Mouse (Mus musculus): Measurements from ENCODE around the gene Micall1. TPM values are rescaled to one million over a fixed set of nuclear protein-coding genes. Genes with fewer than 3 reads are reported as not detected.

The Micall1 gene
- polyA plus RNA-seq, 2 experiments: 0.69 to 1.6 TPM

GRCm38 (mm10) chr15:79135783-79136575 lies 27.3 kb downstream of the Micall1 start:
- WGBS (ENCODE audit: insufficient replicate concordance): 61% methylated on average over 11 of the region's 11 CpGs
- Histone ChIP-seq H3K36me3 (replicated peaks; ENCODE audit: control insufficient read depth, insufficient read depth, low read depth) (no peaks in the 10 kb centered on the region), H3K9me3 (ENCODE audit: control insufficient read depth, low read length) (no peaks in the 10 kb centered on the region), H3K27ac (no peak overlapping the region), H3K27me3 (ENCODE audit: control insufficient read depth, insufficient read depth, low read length) (peaks cover 2% of the 10 kb centered on the region), H3K4me1 (replicated peaks; ENCODE audit: control insufficient read depth in 2 of 2, insufficient read depth in 2 of 2, low read length in 1 of 2) (peaks cover 0 to 6% of the 10 kb centered on the region in 2 experiments; a peak in 1 of 4 replicates), H3K9ac (replicated peaks) (no peak overlapping the region), H3K4me2 (ENCODE audit: low read depth) (no peak overlapping the region), H3K4me3 (ENCODE audit: insufficient read depth in 1 of 2, low read depth in 2 of 2, low read length in 2 of 2) (no peak overlapping the region)
- TF ChIP-seq CTCF (IDR thresholded peaks at IDR 0.05; ENCODE audit: low read depth): no peak
- no peak for TF ChIP-seq EP300 (IDR thresholded peaks at IDR 0.05; ENCODE audit: low read depth)
- DNase-seq (ENCODE audit: low read depth in 3 of 3, low spot score in 3 of 3) (no peak), ATAC-seq (ENCODE audit: insufficient read depth) (no peak)

GRCm38 (mm10) chr15:79139640-79140039 lies 30.9 kb downstream of the Micall1 start:
- 48% methylated on average over 10 of the region's 10 CpGs for WGBS (ENCODE audit: insufficient replicate concordance)
- ATAC-seq (ENCODE audit: insufficient read depth): no peak

GRCm38 (mm10) chr15:79140866-79141565 lies 32.3 kb downstream of the Micall1 start, which contains the start of the genes Polr2f and 1700088E04Rik:
Gene Polr2f, plus strand, starts transcription at chr15:79141009.
Gene 1700088E04Rik, minus strand, starts transcription at chr15:79141253.
- under 1% methylated on average over 57 of the region's 57 CpGs for WGBS (ENCODE audit: insufficient replicate concordance)
- ATAC-seq (ENCODE audit: insufficient read depth) (peak; percentile 87), DNase-seq (ENCODE audit: low read depth in 3 of 3, low spot score in 3 of 3) (peak; percentile 91 to 94 (median 91))
- peaks cover 5 to 11% of the 10 kb centered on the region in 2 experiments; a peak in 2 of 4 replicates for H3K4me1 ChIP-seq (replicated peaks; ENCODE audit: control insufficient read depth in 2 of 2, insufficient read depth in 2 of 2, low read length in 1 of 2)
- H3K9ac ChIP-seq (replicated peaks): peak within 1 kb of the TSS; percentile 88
- peak within 1 kb of the TSS; percentile 96 for H3K4me2 ChIP-seq (ENCODE audit: low read depth)
- H3K27me3 ChIP-seq (ENCODE audit: control insufficient read depth, insufficient read depth, low read length): peaks cover 2% of the 10 kb centered on the region
- H3K27ac ChIP-seq: no peak within 1 kb of the TSS
- TF ChIP-seq EP300 (IDR thresholded peaks at IDR 0.05; ENCODE audit: low read depth): no peak
- TF ChIP-seq CTCF (IDR thresholded peaks at IDR 0.05; ENCODE audit: low read depth): peak; percentile 23; the same call in 1 of the 2 replicates
- peaks cover 5% of the 10 kb centered on the region for H3K36me3 ChIP-seq (replicated peaks; ENCODE audit: control insufficient read depth, insufficient read depth, low read depth)
- H3K9me3 ChIP-seq (ENCODE audit: control insufficient read depth, low read length): no peaks in the 10 kb centered on the region
- H3K4me3 ChIP-seq (ENCODE audit: insufficient read depth in 1 of 2, low read depth in 2 of 2, low read length in 2 of 2): peak within 1 kb of the TSS; percentile 73 to 90

More at GRCm38 (mm10) chr15:79139640-79140039, 30.9 kb downstream of the Micall1 start:
- Histone ChIP-seq H3K4me2 (ENCODE audit: low read depth) (no peak overlapping the region), H3K4me3 (ENCODE audit: insufficient read depth in 1 of 2, low read depth in 2 of 2, low read length in 2 of 2) (no peak overlapping the region), H3K27me3 (ENCODE audit: control insufficient read depth, insufficient read depth, low read length) (peaks cover 2% of the 10 kb centered on the region), H3K36me3 (replicated peaks; ENCODE audit: control insufficient read depth, insufficient read depth, low read depth) (no peaks in the 10 kb centered on the region; the same call in 1 of the 2 replicates), H3K9me3 (ENCODE audit: control insufficient read depth, low read length) (no peaks in the 10 kb centered on the region), H3K27ac (no peak overlapping the region), H3K9ac (replicated peaks) (no peak overlapping the region), H3K4me1 (replicated peaks; ENCODE audit: control insufficient read depth in 2 of 2, insufficient read depth in 2 of 2, low read length in 1 of 2) (peaks cover 5 to 11% of the 10 kb centered on the region in 2 experiments; a peak in 2 of 4 replicates)
- DNase-seq (ENCODE audit: low read depth in 3 of 3, low spot score in 3 of 3): peak in 1 of 3 experiments; percentile 9
- no peak for TF ChIP-seq EP300 (IDR thresholded peaks at IDR 0.05; ENCODE audit: low read depth)
- peak; percentile 75 for TF ChIP-seq CTCF (IDR thresholded peaks at IDR 0.05; ENCODE audit: low read depth)

GRCm38 (mm10) chr15:79141566-79141917 lies 32.8 kb downstream of the Micall1 start:
- H3K4me2 ChIP-seq (ENCODE audit: low read depth): peak overlapping the region; percentile 96
- peaks cover 2% of the 10 kb centered on the region for H3K27me3 ChIP-seq (ENCODE audit: control insufficient read depth, insufficient read depth, low read length)
- peak overlapping the region; percentile 88 for H3K9ac ChIP-seq (replicated peaks)
- H3K4me3 ChIP-seq (ENCODE audit: insufficient read depth in 1 of 2, low read depth in 2 of 2, low read length in 2 of 2): peak overlapping the region; percentile 73 to 90
- TF ChIP-seq EP300 (IDR thresholded peaks at IDR 0.05; ENCODE audit: low read depth) (no peak), CTCF (IDR thresholded peaks at IDR 0.05; ENCODE audit: low read depth) (no peak)
- ATAC-seq (ENCODE audit: insufficient read depth) (peak; percentile 64), DNase-seq (ENCODE audit: low read depth in 3 of 3, low spot score in 3 of 3) (no peak)
- no peaks in the 10 kb centered on the region for H3K9me3 ChIP-seq (ENCODE audit: control insufficient read depth, low read length)
- H3K27ac ChIP-seq: no peak overlapping the region
- peaks cover 5 to 11% of the 10 kb centered on the region in 2 experiments; a peak in 2 of 4 replicates for H3K4me1 ChIP-seq (replicated peaks; ENCODE audit: control insufficient read depth in 2 of 2, insufficient read depth in 2 of 2, low read length in 1 of 2)
- peaks cover 9% of the 10 kb centered on the region for H3K36me3 ChIP-seq (replicated peaks; ENCODE audit: control insufficient read depth, insufficient read depth, low read depth)
- 2% methylated on average over 7 of the region's 7 CpGs for WGBS (ENCODE audit: insufficient replicate concordance)

GRCm38 (mm10) chr15:79143316-79143715 lies 34.6 kb downstream of the Micall1 start:
- DNase-seq (ENCODE audit: low read depth in 3 of 3, low spot score in 3 of 3): no peak
- H3K27me3 ChIP-seq (ENCODE audit: control insufficient read depth, insufficient read depth, low read length): peaks cover 2% of the 10 kb centered on the region
- ATAC-seq (ENCODE audit: insufficient read depth): no peak
- no peaks in the 10 kb centered on the region for H3K9me3 ChIP-seq (ENCODE audit: control insufficient read depth, low read length)
- H3K27ac ChIP-seq: no peak overlapping the region
- H3K36me3 ChIP-seq (replicated peaks; ENCODE audit: control insufficient read depth, insufficient read depth, low read depth): peaks cover 24% of the 10 kb centered on the region
- no peak overlapping the region for H3K4me3 ChIP-seq (ENCODE audit: insufficient read depth in 1 of 2, low read depth in 2 of 2, low read length in 2 of 2)
- H3K4me2 ChIP-seq (ENCODE audit: low read depth): no peak overlapping the region
- H3K9ac ChIP-seq (replicated peaks): no peak overlapping the region
- TF ChIP-seq CTCF (IDR thresholded peaks at IDR 0.05; ENCODE audit: low read depth) (no peak), EP300 (IDR thresholded peaks at IDR 0.05; ENCODE audit: low read depth) (no peak)
- 80% methylated on average over 12 of the region's 12 CpGs for WGBS (ENCODE audit: insufficient replicate concordance)
- H3K4me1 ChIP-seq (replicated peaks; ENCODE audit: control insufficient read depth in 2 of 2, insufficient read depth in 2 of 2, low read length in 1 of 2): peaks cover 5 to 11% of the 10 kb centered on the region in 2 experiments; a peak in 2 of 4 replicates
